In genomic region chr13:23400771-23401682, GRCm38 (mm10) we compare ENCODE assay signal across 8 mouse cellular contexts. TPM values are rescaled to one million over a fixed set of nuclear protein-coding genes. Genes with fewer than 3 reads are reported as not detected.
DNase-seq lines count a peak whose midpoint lies in the region; ATAC-seq lines count a peak whose summit lies in the region.

No protein-coding gene starts in this region.

- ATAC-seq in kidney, embryonic 16.5 days (ENCODE audit: low FRiP score, low TSS enrichment): 0 out of 2 replicates have a peak, but pooled peaks have one; percentile 12
- no peak for ATAC-seq in forebrain, embryonic 16.5 days
- ATAC-seq in liver, embryonic 16.5 days (ENCODE audit: low read depth): peak; percentile 47; the same call in 1 of the 2 replicates
- ATAC-seq in erythroid progenitor cell, adult 5-6 weeks (replicated peaks; ENCODE audit: low FRiP score, poor library complexity, severe bottlenecking): no peak

- H3K9me3 ChIP-seq in kidney, embryonic 16.5 days (ENCODE audit: low read length): 0 out of 2 replicates have a peak, but pooled peaks cover 3% of the 10 kb centered on the region
- no peaks in the 10 kb centered on the region; the same call in 1 of the 2 replicates for H3K9me3 ChIP-seq in forebrain, embryonic 16.5 days (ENCODE audit: control insufficient read depth, low read length)
- H3K9me3 ChIP-seq in liver, embryonic 16.5 days (replicated peaks; ENCODE audit: control insufficient read depth, low read length): no peaks in the 10 kb centered on the region

- DNase-seq in kidney, adult 11 months: no peak
- DNase-seq in MEL-GATA-1-ER (ENCODE audit: extremely low read depth, low read depth): peak; percentile 84
- no peak for DNase-seq in urinary bladder, postnatal 25 days (ENCODE audit: low spot score)
- DNase-seq in urinary bladder, postnatal 36 days (ENCODE audit: low spot score in 2 of 2): no peak

- H3K4me3 ChIP-seq in kidney, embryonic 16.5 days (ENCODE audit: low read length): peak overlapping the region; percentile 50
- H3K4me3 ChIP-seq in forebrain, embryonic 16.5 days (replicated peaks; ENCODE audit: low read length): peak overlapping the region; percentile 42
- peak overlapping the region; percentile 58 for H3K4me3 ChIP-seq in liver, embryonic 16.5 days (ENCODE audit: low read depth, low read length)

- H3K27me3 ChIP-seq in kidney, embryonic 16.5 days (ENCODE audit: insufficient read depth, low read length): peaks cover 32% of the 10 kb centered on the region
- H3K27me3 ChIP-seq in forebrain, embryonic 16.5 days (replicated peaks; ENCODE audit: control insufficient read depth, insufficient read depth, low read length): peaks cover 18% of the 10 kb centered on the region
- H3K27me3 ChIP-seq in liver, embryonic 16.5 days (ENCODE audit: control insufficient read depth, insufficient read depth, low read depth, low read length): peaks cover 11% of the 10 kb centered on the region

- H3K36me3 ChIP-seq in kidney, embryonic 16.5 days (ENCODE audit: insufficient read depth, low read length): no peaks in the 10 kb centered on the region
- H3K36me3 ChIP-seq in forebrain, embryonic 16.5 days (ENCODE audit: control insufficient read depth, insufficient read depth): no peaks in the 10 kb centered on the region
- no peaks in the 10 kb centered on the region for H3K36me3 ChIP-seq in liver, embryonic 16.5 days (ENCODE audit: control insufficient read depth, insufficient read depth)

- peaks cover 9% of the 10 kb centered on the region; the same call in 1 of the 2 replicates for H3K4me1 ChIP-seq in kidney, embryonic 16.5 days (ENCODE audit: insufficient read depth, low read length)
- H3K4me1 ChIP-seq in forebrain, embryonic 16.5 days (replicated peaks; ENCODE audit: control insufficient read depth, insufficient read depth, low read length): peaks cover 8% of the 10 kb centered on the region
- peaks cover 15% of the 10 kb centered on the region for H3K4me1 ChIP-seq in liver, embryonic 16.5 days (ENCODE audit: control insufficient read depth, low read depth, low read length)

- 12% methylated on average over 24 of the region's 24 CpGs for WGBS in kidney, embryonic 16.5 days
- 5% methylated on average over 24 of the region's 24 CpGs for WGBS in forebrain, embryonic 16.5 days
- 5% methylated on average over 24 of the region's 24 CpGs for WGBS in liver, embryonic 16.5 days (ENCODE audit: insufficient replicate concordance)

- H3K9ac ChIP-seq in kidney, embryonic 16.5 days (replicated peaks; ENCODE audit: low read length): no peak overlapping the region
- no peak overlapping the region for H3K9ac ChIP-seq in forebrain, embryonic 16.5 days (replicated peaks; ENCODE audit: low read depth, low read length)
- H3K9ac ChIP-seq in liver, embryonic 16.5 days (ENCODE audit: low read depth, low read length): peak overlapping the region; percentile 60

- no peak overlapping the region for H3K27ac ChIP-seq in kidney, embryonic 16.5 days (ENCODE audit: low read length)
- H3K27ac ChIP-seq in forebrain, embryonic 16.5 days (ENCODE audit: low read length): no peak overlapping the region
- no peak overlapping the region for H3K27ac ChIP-seq in liver, embryonic 16.5 days (ENCODE audit: low read length)

- peak overlapping the region; percentile 65 for H3K4me2 ChIP-seq in kidney, embryonic 16.5 days (replicated peaks; ENCODE audit: low read depth, low read length)
- peak overlapping the region; percentile 50 for H3K4me2 ChIP-seq in forebrain, embryonic 16.5 days (ENCODE audit: low read length)
- peak overlapping the region; percentile 81 for H3K4me2 ChIP-seq in liver, embryonic 16.5 days (ENCODE audit: low read depth, low read length)

RNA-seq across cellular contexts. Expression of gene Abt1, which starts 22.6 kb away (rescaled TPM):
- 13.7 and 14.6 TPM in 2 replicates for polyA plus RNA-seq in kidney, embryonic 16.5 days (2015; fragmentation: Nextera tagmentation; extraction: Ambion mirVana)
- polyA plus RNA-seq in forebrain, embryonic 16.5 days (2015; fragmentation: Nextera tagmentation; extraction: Ambion mirVana): 12.7 and 13.0 TPM in 2 replicates
- 4.5 TPM in 2 replicates for polyA plus RNA-seq in liver, embryonic 16.5 days (2015; fragmentation: Nextera tagmentation; extraction: Ambion mirVana)
- total RNA-seq in erythroid progenitor cell, adult 5-6 weeks (2015; ENCODE audit: low replicate concordance): 1.1 and 2.1 TPM in 2 replicates
- total RNA-seq in erythroid progenitor cell, adult 5-6 weeks (2017; ENCODE audit: low replicate concordance): 1.3 and 1.6 TPM in 2 replicates

RNA-seq across cellular contexts. Expression of gene Zfp322a, which starts 32.0 kb away (rescaled TPM):
- polyA plus RNA-seq in kidney, embryonic 16.5 days (2015; fragmentation: Nextera tagmentation; extraction: Ambion mirVana): 49.9 and 54.0 TPM in 2 replicates
- polyA plus RNA-seq in forebrain, embryonic 16.5 days (2015; fragmentation: Nextera tagmentation; extraction: Ambion mirVana): 62.5 and 72.6 TPM in 2 replicates
- polyA plus RNA-seq in liver, embryonic 16.5 days (2015; fragmentation: Nextera tagmentation; extraction: Ambion mirVana): 12.0 and 13.1 TPM in 2 replicates
- 4.3 and 15.1 TPM in 2 replicates for total RNA-seq in erythroid progenitor cell, adult 5-6 weeks (2015; ENCODE audit: low replicate concordance)
- 18.7 and 48.1 TPM in 2 replicates for total RNA-seq in erythroid progenitor cell, adult 5-6 weeks (2017; ENCODE audit: low replicate concordance)

Comparison
In these comparisons a context has a peak if more than half of its experiments do, and no peak if none do; other contexts are left out.
1. ATAC-seq: peak in kidney, embryonic 16.5 days (single experiment) and liver, embryonic 16.5 days (single experiment); none in forebrain, embryonic 16.5 days (single experiment) and erythroid progenitor cell, adult 5-6 weeks (single experiment).
2. Peak in every context shown above with its lines, with median percentiles within 50 percentile points of each other: H3K4me2 ChIP-seq and H3K4me3 ChIP-seq.